Comparison of ENCODE assay signal across 37 mouse cellular contexts in genomic region chr10:63412756-63413155, GRCm38 (mm10). TPM values are rescaled to one million over a fixed set of nuclear protein-coding genes. Genes with fewer than 3 reads are reported as not detected.
"Had no signal": no experiment of that assay in that cellular context is flagged by ENCODE, and none has a peak within 500 bp of the region (broad histone marks: within the 10 kb centered on the region; RNA-seq: fewer than 3 reads in every experiment).

No protein-coding gene starts in this region.

- H3K27me3 ChIP-seq: heart, embryonic 13.5 days; heart, embryonic 15.5 days; hindbrain, embryonic 13.5 days; hindbrain, embryonic 15.5 days; limb, embryonic 12.5 days; liver, embryonic 13.5 days; liver, embryonic 15.5 days had no signal

- DNase-seq: gastrocnemius, postnatal 14 days; gastrocnemius, postnatal 36 days; heart, adult 18-20 months; heart, postnatal 14 days; heart, postnatal 36 days; kidney, adult 11 months; kidney, adult 8-10 months; kidney, postnatal 14 days; layer of hippocampus, adult 9-11 months; liver, embryonic 13.5 days; liver, postnatal 0 days had no signal

- H3K9ac ChIP-seq: heart, embryonic 13.5 days; heart, embryonic 15.5 days; hindbrain, embryonic 13.5 days; hindbrain, embryonic 15.5 days; limb, embryonic 12.5 days; liver, embryonic 13.5 days; liver, embryonic 15.5 days; liver, postnatal 0 days had no signal

- H3K4me1 ChIP-seq: heart, embryonic 10.5 days; heart, embryonic 13.5 days; heart, embryonic 15.5 days; hindbrain, embryonic 15.5 days; limb, embryonic 10.5 days; limb, embryonic 12.5 days had no signal

- H3K27ac ChIP-seq: heart, embryonic 10.5 days; heart, embryonic 13.5 days; heart, embryonic 15.5 days; hindbrain, embryonic 13.5 days; hindbrain, embryonic 15.5 days; hindbrain, postnatal 0 days; kidney, postnatal 0 days; left cerebral cortex, adult 2 months; limb, embryonic 10.5 days; limb, embryonic 12.5 days; liver, embryonic 13.5 days; liver, embryonic 15.5 days had no signal

- H3K4me3 ChIP-seq: heart, embryonic 10.5 days; heart, embryonic 13.5 days; heart, embryonic 15.5 days; hindbrain, embryonic 13.5 days; hindbrain, embryonic 15.5 days; left cerebral cortex, adult 2 months; limb, embryonic 10.5 days; limb, embryonic 12.5 days; liver, embryonic 13.5 days; liver, embryonic 15.5 days had no signal

- H3K36me3 ChIP-seq: heart, embryonic 10.5 days; heart, embryonic 13.5 days; heart, embryonic 15.5 days; hindbrain, embryonic 13.5 days; hindbrain, embryonic 15.5 days; limb, embryonic 10.5 days; limb, embryonic 12.5 days; liver, embryonic 13.5 days; liver, embryonic 15.5 days had no signal

- H3K4me2 ChIP-seq: heart, embryonic 13.5 days; heart, embryonic 15.5 days; hindbrain, embryonic 13.5 days; hindbrain, embryonic 15.5 days; limb, embryonic 12.5 days; liver, embryonic 13.5 days; liver, embryonic 15.5 days had no signal

- H3K9me3 ChIP-seq: heart, embryonic 10.5 days; heart, embryonic 13.5 days; heart, embryonic 15.5 days; hindbrain, embryonic 13.5 days; hindbrain, embryonic 15.5 days; limb, embryonic 10.5 days; limb, embryonic 12.5 days; liver, embryonic 13.5 days; liver, embryonic 15.5 days had no signal

- ATAC-seq: hindbrain, postnatal 0 days; intestine, embryonic 16.5 days; liver, postnatal 0 days had no signal

RNA-seq across cellular contexts. Expression of gene Gm7075, which starts 8.8 kb away (rescaled TPM):
- total RNA-seq: gastrocnemius, adult 18-20 months; gastrocnemius, adult 8-10 months; gastrocnemius, postnatal 14 days; gastrocnemius, postnatal 36 days; heart, adult 18-20 months; heart, adult 8-10 months; heart, postnatal 14 days; heart, postnatal 36 days; hematopoietic stem cell, adult 5-6 weeks; hindbrain, postnatal 0 days; layer of hippocampus, adult 18-20 months; layer of hippocampus, adult 8-10 months; layer of hippocampus, postnatal 25 days; left cerebral cortex, adult 2 months; left cerebral cortex, postnatal 14 days; left cerebral cortex, postnatal 36 days; liver, adult 2 months had no signal
- polyA plus RNA-seq: gonadal fat pad, adult 2 months; heart, embryonic 10.5 days; heart, embryonic 13.5 days; heart, embryonic 15.5 days; heart, postnatal 0 days; hindbrain, embryonic 13.5 days; hindbrain, embryonic 15.5 days; hindbrain, postnatal 0 days; intestine, embryonic 14.5 days; intestine, embryonic 16.5 days; kidney, postnatal 0 days; large intestine, adult 2 months; limb, embryonic 10.5 days; limb, embryonic 12.5 days; liver, adult 2 months; liver, embryonic 13.5 days; liver, embryonic 15.5 days; liver, postnatal 0 days had no signal

RNA-seq across cellular contexts. Expression of gene Ctnna3, which starts 17.1 kb away (rescaled TPM):
- total RNA-seq: hematopoietic stem cell, adult 5-6 weeks had no signal
- polyA plus RNA-seq: limb, embryonic 10.5 days; liver, adult 2 months; liver, postnatal 0 days had no signal
